Mouse (Mus musculus): ENCODE measurements around the gene Pde10a. TPM values are rescaled to one million over a fixed set of nuclear protein-coding genes. Genes with fewer than 3 reads are reported as not detected.

Gene Pde10a
- total and polyA plus RNA-seq, 3 experiments = 1.4 to 2.2 (median 1.9) TPM

DNA sequence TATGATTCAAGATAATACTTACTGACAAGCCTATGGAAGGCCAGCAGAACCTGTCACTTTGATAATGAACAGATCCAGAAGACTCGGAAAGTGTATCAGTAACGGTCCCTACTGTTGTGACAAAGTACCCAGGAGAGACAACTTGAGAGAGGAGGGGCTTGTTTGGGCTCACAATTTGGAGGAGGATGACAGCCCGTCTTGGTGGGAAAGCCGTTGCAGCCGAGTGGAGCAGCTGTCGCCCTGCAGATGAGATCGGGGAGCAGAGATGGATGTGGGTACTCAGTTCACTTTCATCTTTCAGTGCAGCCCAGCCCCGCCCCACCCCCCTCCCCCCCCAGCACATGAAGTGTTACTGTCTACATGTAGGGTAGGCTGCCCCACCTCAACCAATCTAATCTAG lies 398.6 kb downstream of the Pde10a start:
- intact Hi-C loops (cut with DNase I) = no loop called here
- no peaks in the 10 kb centered on the region for H3K27me3 ChIP-seq (ENCODE audit: control insufficient read depth, insufficient read depth, low read length)

DNA sequence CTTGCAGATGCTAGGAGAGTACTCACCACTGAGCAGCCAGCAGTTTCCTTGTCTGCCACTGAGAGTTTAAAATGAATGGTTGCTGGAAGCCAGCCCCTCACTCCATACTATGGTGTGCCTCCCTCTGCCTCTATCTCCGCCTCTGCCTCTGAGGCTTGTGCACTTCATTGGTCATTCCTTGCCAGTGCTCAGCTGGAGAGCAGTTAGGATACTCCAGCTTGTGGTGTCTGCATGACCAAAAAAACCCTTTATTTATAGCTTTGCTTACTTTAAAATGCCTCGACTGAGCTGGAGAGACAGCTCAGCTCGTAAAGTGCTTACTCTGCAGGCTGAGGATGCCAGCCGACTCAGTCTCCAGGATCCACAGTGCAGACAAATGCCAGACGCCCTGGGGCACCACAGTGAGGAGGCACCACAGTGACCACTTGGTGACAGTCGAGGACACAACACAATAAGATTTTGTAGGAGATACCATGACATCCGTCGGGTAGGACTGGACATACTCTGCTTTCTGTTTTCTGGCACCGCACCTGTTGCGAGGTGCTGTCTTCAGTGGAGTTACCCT lies 400.7 kb downstream of the Pde10a start:
- Histone ChIP-seq H3K36me3 (ENCODE audit: control insufficient read depth, insufficient read depth, low read length) (no peaks in the 10 kb centered on the region), H3K79me2 (replicated peaks; ENCODE audit: control insufficient read depth, insufficient read depth, low read length) (no peaks in the 10 kb centered on the region), H3K27ac (no peak overlapping the region), H3K27me3 (ENCODE audit: control insufficient read depth, insufficient read depth, low read length) (no peaks in the 10 kb centered on the region), H3K4me1 (ENCODE audit: control insufficient read depth, insufficient read depth, low read length) (no peaks in the 10 kb centered on the region), H3K9ac (ENCODE audit: low read depth, low read length) (no peak overlapping the region), H3K4me3 (no peak overlapping the region)
- 66% methylated on average over 10 of the region's 10 CpGs for WGBS
- intact Hi-C loops (cut with DNase I) = no loop called here
- no peak for DNase-seq
- TF ChIP-seq EP300 (IDR thresholded peaks at IDR 0.05; ENCODE audit: insufficient read depth, low read depth, low read length) = no peak
- TF ChIP-seq CTCF (IDR thresholded peaks at IDR 0.05) = no peak
- TF ChIP-seq POLR2A (IDR thresholded peaks at IDR 0.05; ENCODE audit: insufficient read depth, low read depth, low read length) = no peak

More for the DNA sequence above, 398.6 kb downstream of the Pde10a start:
- Histone ChIP-seq H3K27ac (no peak overlapping the region), H3K4me1 (ENCODE audit: control insufficient read depth, insufficient read depth, low read length) (no peaks in the 10 kb centered on the region), H3K79me2 (replicated peaks; ENCODE audit: control insufficient read depth, insufficient read depth, low read length) (no peaks in the 10 kb centered on the region), H3K4me3 (no peak overlapping the region), H3K9ac (ENCODE audit: low read depth, low read length) (no peak overlapping the region), H3K36me3 (ENCODE audit: control insufficient read depth, insufficient read depth, low read length) (no peaks in the 10 kb centered on the region)
- 54% methylated on average over 8 of the region's 8 CpGs for WGBS
- TF ChIP-seq POLR2A (IDR thresholded peaks at IDR 0.05; ENCODE audit: insufficient read depth, low read depth, low read length) (no peak), CTCF (IDR thresholded peaks at IDR 0.05) (no peak), EP300 (IDR thresholded peaks at IDR 0.05; ENCODE audit: insufficient read depth, low read depth, low read length) (no peak)
- no peak for DNase-seq

DNA sequence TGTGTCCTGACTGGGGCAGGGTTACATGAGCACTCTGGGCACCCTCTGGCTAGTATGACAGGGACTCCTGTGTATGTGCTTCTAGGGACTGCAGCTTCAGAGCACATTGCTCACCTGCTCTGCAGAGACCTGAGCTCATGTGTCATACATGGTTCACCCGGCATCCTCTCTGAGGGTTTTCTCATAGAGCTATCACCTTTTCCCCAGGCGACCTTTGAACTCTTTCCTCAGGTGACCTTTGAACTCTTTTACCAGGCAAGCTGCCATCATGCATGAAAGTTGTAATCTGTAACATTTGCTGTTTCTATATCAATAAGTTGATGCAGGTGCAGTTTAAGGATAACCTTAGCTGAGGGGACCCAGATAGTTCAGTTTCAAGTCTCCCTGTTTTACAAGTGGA lies 403.4 kb downstream of the Pde10a start:
- Histone ChIP-seq H3K27me3 (ENCODE audit: control insufficient read depth, insufficient read depth, low read length) (no peaks in the 10 kb centered on the region), H3K9ac (ENCODE audit: low read depth, low read length) (no peak overlapping the region), H3K27ac (no peak overlapping the region), H3K79me2 (replicated peaks; ENCODE audit: control insufficient read depth, insufficient read depth, low read length) (no peaks in the 10 kb centered on the region), H3K4me1 (ENCODE audit: control insufficient read depth, insufficient read depth, low read length) (no peaks in the 10 kb centered on the region), H3K36me3 (ENCODE audit: control insufficient read depth, insufficient read depth, low read length) (no peaks in the 10 kb centered on the region), H3K4me3 (no peak overlapping the region)
- TF ChIP-seq CTCF (IDR thresholded peaks at IDR 0.05) (no peak), POLR2A (IDR thresholded peaks at IDR 0.05; ENCODE audit: insufficient read depth, low read depth, low read length) (no peak), EP300 (IDR thresholded peaks at IDR 0.05; ENCODE audit: insufficient read depth, low read depth, low read length) (no peak)
- intact Hi-C loops (cut with DNase I) = no loop called here
- 76% methylated on average over 2 of the region's 2 CpGs for WGBS
- no peak for DNase-seq

DNA sequence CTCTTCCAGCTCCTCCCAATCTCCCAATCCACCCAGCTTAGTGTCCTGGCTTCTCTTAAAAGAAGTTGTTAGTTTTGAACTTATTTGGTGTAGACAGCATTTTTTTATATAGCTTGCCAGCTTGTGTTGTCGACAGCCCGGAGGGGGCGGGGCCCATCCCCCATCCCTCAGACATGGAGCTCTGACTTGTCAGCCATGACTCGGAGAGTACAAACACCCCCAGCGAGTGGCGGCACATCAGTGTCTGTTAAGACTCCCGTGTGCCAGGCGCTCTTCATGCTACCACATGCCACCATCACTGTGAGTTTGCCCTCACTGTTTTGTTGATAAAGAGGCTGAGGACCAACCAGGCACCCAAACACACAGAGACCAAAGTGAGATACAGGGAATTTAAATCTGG lies 404.5 kb downstream of the Pde10a start:
- Histone ChIP-seq H3K36me3 (ENCODE audit: control insufficient read depth, insufficient read depth, low read length) (no peaks in the 10 kb centered on the region), H3K9ac (ENCODE audit: low read depth, low read length) (no peak overlapping the region), H3K4me3 (no peak overlapping the region), H3K4me1 (ENCODE audit: control insufficient read depth, insufficient read depth, low read length) (no peaks in the 10 kb centered on the region), H3K27me3 (ENCODE audit: control insufficient read depth, insufficient read depth, low read length) (no peaks in the 10 kb centered on the region), H3K79me2 (replicated peaks; ENCODE audit: control insufficient read depth, insufficient read depth, low read length) (no peaks in the 10 kb centered on the region), H3K27ac (no peak overlapping the region)
- intact Hi-C loops (cut with DNase I) = no loop called here
- TF ChIP-seq CTCF (IDR thresholded peaks at IDR 0.05) (no peak), POLR2A (IDR thresholded peaks at IDR 0.05; ENCODE audit: insufficient read depth, low read depth, low read length) (no peak), EP300 (IDR thresholded peaks at IDR 0.05; ENCODE audit: insufficient read depth, low read depth, low read length) (no peak)
- 71% methylated on average over 8 of the region's 8 CpGs for whole genome bisulfite sequencing
- DNase-seq = no peak

DNA sequence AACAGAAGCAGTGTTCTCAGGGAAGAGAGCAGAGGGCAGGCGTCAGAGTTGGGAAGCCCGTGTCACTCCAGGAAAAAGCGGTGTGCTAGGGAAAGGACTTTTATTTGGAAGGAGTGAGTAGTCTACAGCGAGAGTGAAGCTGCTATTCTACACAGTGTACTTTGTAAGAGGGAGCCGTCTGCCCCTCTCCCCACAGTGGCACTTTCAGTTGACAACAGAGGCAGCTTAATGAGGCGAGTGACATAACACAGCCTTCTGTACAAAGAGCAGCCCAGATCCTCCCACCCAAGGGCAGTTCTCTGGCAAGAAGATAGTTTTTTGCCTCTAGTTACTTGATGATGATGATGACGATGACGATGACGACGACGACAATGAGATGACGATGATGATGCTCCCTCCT lies 410.4 kb downstream of the Pde10a start:
- no peak for TF ChIP-seq CTCF (IDR thresholded peaks at IDR 0.05)
- TF ChIP-seq EP300 (IDR thresholded peaks at IDR 0.05; ENCODE audit: insufficient read depth, low read depth, low read length) = no peak
- no peak for TF ChIP-seq POLR2A (IDR thresholded peaks at IDR 0.05; ENCODE audit: insufficient read depth, low read depth, low read length)
- Histone ChIP-seq H3K36me3 (ENCODE audit: control insufficient read depth, insufficient read depth, low read length) (no peaks in the 10 kb centered on the region), H3K79me2 (replicated peaks; ENCODE audit: control insufficient read depth, insufficient read depth, low read length) (no peaks in the 10 kb centered on the region), H3K4me1 (ENCODE audit: control insufficient read depth, insufficient read depth, low read length) (no peaks in the 10 kb centered on the region), H3K27ac (no peak overlapping the region), H3K4me3 (no peak overlapping the region), H3K9ac (ENCODE audit: low read depth, low read length) (no peak overlapping the region), H3K27me3 (ENCODE audit: control insufficient read depth, insufficient read depth, low read length) (no peaks in the 10 kb centered on the region)
- peak; percentile 18 to 32 for DNase-seq
- intact Hi-C loops (cut with DNase I) = loop anchor here (1.0 to 5.0 kb wide), 3 partner anchors 78 to 321 kb away; no protein-coding TSS in a partner anchor
- WGBS = 55% methylated on average over 12 of the region's 12 CpGs

DNA sequence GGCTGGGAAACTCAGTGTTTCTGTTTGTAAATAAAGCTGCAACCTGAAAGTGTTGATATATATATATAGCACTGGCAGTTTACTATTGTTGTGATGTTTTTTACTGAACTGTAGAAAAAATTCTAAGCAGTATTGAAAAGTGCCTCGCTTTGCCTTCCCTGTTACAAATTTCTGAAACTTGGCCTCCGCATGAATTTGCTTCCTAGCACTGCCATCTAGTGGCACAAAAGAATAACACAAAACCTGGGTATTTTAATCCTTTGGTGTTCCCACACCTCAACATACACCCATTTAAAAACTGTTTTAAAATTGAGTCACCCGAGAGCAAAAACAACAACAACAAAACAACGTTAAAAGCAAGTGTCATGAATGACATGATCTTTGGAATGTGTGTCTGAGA lies 411.4 kb downstream of the Pde10a start:
- TF ChIP-seq CTCF (IDR thresholded peaks at IDR 0.05) = peak; percentile 93
- TF ChIP-seq POLR2A (IDR thresholded peaks at IDR 0.05; ENCODE audit: insufficient read depth, low read depth, low read length) = no peak
- Histone ChIP-seq H3K36me3 (ENCODE audit: control insufficient read depth, insufficient read depth, low read length) (no peaks in the 10 kb centered on the region), H3K9ac (ENCODE audit: low read depth, low read length) (no peak overlapping the region), H3K4me1 (ENCODE audit: control insufficient read depth, insufficient read depth, low read length) (no peaks in the 10 kb centered on the region), H3K27me3 (ENCODE audit: control insufficient read depth, insufficient read depth, low read length) (no peaks in the 10 kb centered on the region), H3K27ac (no peak overlapping the region), H3K79me2 (replicated peaks; ENCODE audit: control insufficient read depth, insufficient read depth, low read length) (no peaks in the 10 kb centered on the region), H3K4me3 (no peak overlapping the region)
- WGBS = 3% methylated on average over 4 of the region's 4 CpGs
- intact Hi-C loops (cut with DNase I) = loop anchor here (1.0 to 5.0 kb wide), 3 partner anchors 79 to 322 kb away; no protein-coding TSS in a partner anchor
- no peak for DNase-seq
